Mouse (Mus musculus): ENCODE measurements around the gene Map3k6. TPM values are rescaled to one million over a fixed set of nuclear protein-coding genes. Genes with fewer than 3 reads are reported as not detected.

The Map3k6 gene
- polyA plus RNA-seq, 1 experiment from 2014 or later = 2.9 TPM

DNA sequence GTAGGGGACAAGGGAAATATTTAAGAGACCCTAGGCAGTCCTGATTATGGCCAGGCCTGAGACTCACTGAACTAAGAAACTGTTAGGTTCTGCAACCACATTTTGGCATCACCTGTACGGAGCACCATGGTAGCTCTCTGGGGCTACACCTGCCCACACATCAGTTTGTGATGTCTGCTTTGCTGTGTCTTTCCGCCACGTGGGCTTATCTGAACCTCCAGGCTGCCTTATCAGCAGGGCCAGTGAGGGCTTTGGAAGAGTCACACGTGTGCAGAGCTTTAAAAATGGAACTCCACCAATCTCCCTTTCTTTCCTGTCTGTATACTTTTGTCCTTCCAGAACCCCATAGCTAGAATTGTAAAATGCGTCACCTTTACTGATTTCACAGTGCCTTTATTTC, 45.3 kb downstream of the Map3k6 start:
- no peak overlapping the region for H3K4me2 ChIP-seq
- no peaks in the 10 kb centered on the region for H3K9me3 ChIP-seq (replicated peaks)
- no peak overlapping the region for H3K27ac ChIP-seq
- H3K4me3 ChIP-seq = no peak overlapping the region
- peaks cover 23% of the 10 kb centered on the region for H3K4me1 ChIP-seq (replicated peaks)
- no peak overlapping the region for H3K9ac ChIP-seq
- H3K27me3 ChIP-seq = no peaks in the 10 kb centered on the region
- H3K36me3 ChIP-seq = no peaks in the 10 kb centered on the region
- no peak for ATAC-seq (replicated peaks; ENCODE audit: insufficient number of reproducible peaks, insufficient read depth, low FRiP score, low read depth)
- 32% methylated on average over 5 of the region's 5 CpGs for WGBS

DNA sequence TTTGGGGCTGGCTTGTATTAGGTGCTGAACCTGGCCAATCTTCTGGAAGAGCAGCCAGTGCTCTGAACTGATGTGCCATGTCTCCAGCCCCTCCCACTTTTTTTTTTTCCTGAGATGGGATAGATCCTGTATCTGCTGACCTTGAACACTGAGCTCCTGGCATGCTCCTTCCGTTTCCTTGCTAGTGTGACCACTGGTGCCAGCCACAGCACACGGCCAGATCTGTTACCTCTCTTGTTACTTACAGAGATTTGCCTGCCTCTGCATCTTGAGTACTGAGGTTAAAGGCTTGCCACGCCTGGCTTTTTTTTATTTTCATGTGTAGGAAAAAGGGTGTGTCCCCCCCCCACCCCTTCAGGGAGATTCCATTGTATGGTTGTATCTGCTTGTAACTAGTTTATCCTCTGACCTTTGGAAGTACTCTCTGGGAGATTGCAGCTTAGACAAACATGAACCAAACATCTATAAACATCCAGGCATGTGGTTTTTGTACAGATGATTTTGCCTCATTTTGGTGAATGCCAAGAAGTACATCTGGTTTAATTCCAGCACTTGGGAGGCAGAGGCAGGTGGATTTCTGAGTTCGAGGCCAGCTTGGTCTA, 46.0 kb downstream of the Map3k6 start:
- Histone ChIP-seq H3K4me2 (no peak overlapping the region), H3K9ac (no peak overlapping the region), H3K4me1 (replicated peaks) (peaks cover 18% of the 10 kb centered on the region), H3K27me3 (no peaks in the 10 kb centered on the region), H3K36me3 (no peaks in the 10 kb centered on the region), H3K9me3 (replicated peaks) (no peaks in the 10 kb centered on the region), H3K27ac (no peak overlapping the region), H3K4me3 (no peak overlapping the region)
- no peak for ATAC-seq (replicated peaks; ENCODE audit: insufficient number of reproducible peaks, insufficient read depth, low FRiP score, low read depth)
- 76% methylated on average over 4 of the region's 4 CpGs for WGBS

DNA sequence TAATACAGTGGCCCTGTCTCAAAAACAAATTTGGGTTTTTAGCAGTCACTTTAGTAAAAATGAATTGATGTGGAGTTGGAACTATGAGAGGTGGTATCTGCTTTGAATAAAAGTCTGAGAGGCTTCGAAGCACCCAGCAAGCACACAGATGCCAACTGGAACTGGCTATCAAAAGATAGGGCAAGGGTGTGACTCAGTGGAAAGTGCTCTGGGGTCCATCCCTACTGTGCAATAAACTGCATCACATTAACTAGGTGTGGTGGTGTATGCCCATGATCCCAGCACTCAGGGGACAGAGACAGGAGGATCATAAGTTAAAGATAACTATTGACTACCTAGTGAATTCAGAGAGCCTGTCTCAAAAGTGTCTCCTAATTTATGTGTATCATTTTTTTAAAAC, 50.6 kb downstream of the Map3k6 start:
- 92% methylated on average over 1 of the region's 1 CpGs for WGBS
- Histone ChIP-seq H3K4me3 (no peak overlapping the region), H3K4me2 (no peak overlapping the region), H3K9ac (no peak overlapping the region), H3K4me1 (replicated peaks) (peaks cover 6% of the 10 kb centered on the region), H3K9me3 (replicated peaks) (no peaks in the 10 kb centered on the region), H3K36me3 (peaks cover 23% of the 10 kb centered on the region; the same call in 1 of the 2 replicates), H3K27ac (no peak overlapping the region), H3K27me3 (no peaks in the 10 kb centered on the region)
- ATAC-seq (replicated peaks; ENCODE audit: insufficient number of reproducible peaks, insufficient read depth, low FRiP score, low read depth) = no peak

DNA sequence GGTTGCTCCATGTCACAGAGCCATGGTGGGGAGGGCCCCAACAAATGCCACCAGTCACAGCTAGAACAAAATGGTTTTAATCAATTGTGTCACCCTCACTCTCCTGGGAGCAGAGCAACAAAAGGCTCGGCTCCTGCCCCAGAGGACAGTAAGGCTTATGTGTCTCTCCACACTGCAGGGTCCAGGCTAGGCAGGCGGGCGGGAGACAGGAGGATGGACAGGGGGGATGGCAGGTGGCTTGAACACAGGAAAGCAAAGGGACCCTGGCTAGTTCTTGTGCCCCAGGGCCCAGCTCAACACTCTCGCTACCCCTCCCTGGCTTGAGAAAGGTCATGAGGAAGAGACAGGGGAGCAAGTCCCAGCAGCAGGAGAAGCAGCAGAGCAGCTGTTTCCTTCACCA, 51.8 kb downstream of the Map3k6 start:
- no peaks in the 10 kb centered on the region for H3K9me3 ChIP-seq (replicated peaks)

DNA sequence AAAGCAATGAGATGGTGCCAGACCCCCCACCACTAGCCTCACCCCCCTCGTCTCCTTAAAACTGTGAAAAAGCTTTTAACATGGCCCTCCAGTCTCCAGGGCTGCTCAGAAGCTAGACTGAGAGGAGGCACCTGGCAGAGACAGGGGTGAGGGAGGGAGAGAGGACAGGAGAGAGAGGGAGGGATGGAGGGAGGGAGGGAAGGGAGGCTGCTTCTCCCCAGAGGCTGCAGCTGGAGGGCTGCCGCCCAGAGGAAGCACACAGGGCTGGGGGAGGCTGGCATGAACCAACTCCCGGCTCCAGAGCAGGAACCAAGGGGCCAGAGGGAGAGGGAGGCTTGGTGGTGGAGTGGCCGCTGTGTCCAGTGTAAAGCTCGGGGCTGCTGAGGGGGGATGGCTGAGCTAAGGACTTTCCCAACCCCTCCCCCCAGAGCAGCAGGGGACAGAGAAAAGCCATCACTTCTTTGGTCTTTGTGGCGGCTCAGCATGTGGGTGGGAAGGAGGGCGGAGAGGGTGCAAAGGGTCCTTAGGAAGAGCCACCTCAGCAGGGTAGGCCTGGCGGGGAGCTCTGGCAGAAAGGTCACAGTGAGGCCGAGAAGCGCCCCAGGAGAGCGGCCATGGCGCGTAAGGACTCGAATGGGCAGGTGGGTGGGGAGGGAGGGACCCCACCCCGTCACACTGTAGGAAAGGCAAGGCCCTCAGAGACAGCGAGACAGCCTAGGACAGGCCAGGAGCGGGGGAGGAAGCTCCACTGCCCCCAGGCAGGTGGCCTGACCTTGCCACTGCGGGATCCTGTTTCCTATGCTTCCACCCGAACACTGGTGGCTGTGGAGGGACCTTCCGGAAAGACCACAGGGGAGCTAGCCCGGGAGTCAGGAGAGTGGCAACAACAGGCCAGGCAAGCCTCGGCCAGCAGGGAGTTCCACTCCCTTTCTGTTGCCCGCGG, 52.6 kb downstream of the Map3k6 start:
- H3K9ac ChIP-seq = no peak overlapping the region
- H3K9me3 ChIP-seq (replicated peaks) = no peaks in the 10 kb centered on the region
- peak; percentile 20 for ATAC-seq (replicated peaks; ENCODE audit: insufficient number of reproducible peaks, insufficient read depth, low FRiP score, low read depth)
- H3K27ac ChIP-seq = no peak overlapping the region
- no peaks in the 10 kb centered on the region for H3K27me3 ChIP-seq
- 44% methylated on average over 24 of the region's 24 CpGs for WGBS
- no peak overlapping the region for H3K4me3 ChIP-seq
- H3K4me1 ChIP-seq (replicated peaks) = peaks cover 14% of the 10 kb centered on the region
- H3K4me2 ChIP-seq = peak overlapping the region; percentile 27; the same call in 1 of the 2 replicates
- peaks cover 23% of the 10 kb centered on the region; the same call in 1 of the 2 replicates for H3K36me3 ChIP-seq

More for the DNA sequence above, 51.8 kb downstream of the Map3k6 start:
- Histone ChIP-seq H3K27me3 (no peaks in the 10 kb centered on the region), H3K4me1 (replicated peaks) (peaks cover 7% of the 10 kb centered on the region), H3K4me2 (no peak overlapping the region), H3K9ac (no peak overlapping the region), H3K27ac (no peak overlapping the region), H3K36me3 (peaks cover 23% of the 10 kb centered on the region; the same call in 1 of the 2 replicates), H3K4me3 (no peak overlapping the region)
- no peak for ATAC-seq (replicated peaks; ENCODE audit: insufficient number of reproducible peaks, insufficient read depth, low FRiP score, low read depth)
- WGBS = 82% methylated on average over 4 of the region's 4 CpGs

DNA sequence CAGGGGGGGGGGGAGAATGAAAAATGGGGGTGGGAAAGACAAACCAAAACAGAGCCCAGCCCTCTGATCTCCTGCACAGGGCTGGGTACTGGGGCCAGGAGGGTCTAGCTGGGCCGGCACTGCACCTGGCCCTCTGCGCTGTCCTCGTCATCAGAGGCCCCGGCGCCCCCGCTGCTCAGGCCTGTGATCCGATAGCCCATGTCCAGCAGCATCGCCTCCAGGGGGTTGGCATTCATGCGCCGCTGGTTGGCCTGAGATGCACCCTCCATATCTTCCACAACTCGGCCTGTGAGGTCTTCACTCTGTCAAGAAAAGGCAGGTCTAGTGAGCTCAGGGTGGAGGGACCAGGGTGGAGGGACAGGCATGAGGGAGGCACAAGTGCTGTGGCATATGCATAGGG, 53.5 kb downstream of the Map3k6 start:
- H3K27ac ChIP-seq = no peak overlapping the region
- peaks cover 23% of the 10 kb centered on the region; the same call in 1 of the 2 replicates for H3K36me3 ChIP-seq
- WGBS = 68% methylated on average over 11 of the region's 11 CpGs
- no peaks in the 10 kb centered on the region for H3K9me3 ChIP-seq (replicated peaks)
- H3K4me2 ChIP-seq = no peak overlapping the region
- no peak overlapping the region for H3K4me3 ChIP-seq
- no peak for ATAC-seq (replicated peaks; ENCODE audit: insufficient number of reproducible peaks, insufficient read depth, low FRiP score, low read depth)
- H3K27me3 ChIP-seq = no peaks in the 10 kb centered on the region
- H3K4me1 ChIP-seq (replicated peaks) = peaks cover 23% of the 10 kb centered on the region
- H3K9ac ChIP-seq = no peak overlapping the region

DNA sequence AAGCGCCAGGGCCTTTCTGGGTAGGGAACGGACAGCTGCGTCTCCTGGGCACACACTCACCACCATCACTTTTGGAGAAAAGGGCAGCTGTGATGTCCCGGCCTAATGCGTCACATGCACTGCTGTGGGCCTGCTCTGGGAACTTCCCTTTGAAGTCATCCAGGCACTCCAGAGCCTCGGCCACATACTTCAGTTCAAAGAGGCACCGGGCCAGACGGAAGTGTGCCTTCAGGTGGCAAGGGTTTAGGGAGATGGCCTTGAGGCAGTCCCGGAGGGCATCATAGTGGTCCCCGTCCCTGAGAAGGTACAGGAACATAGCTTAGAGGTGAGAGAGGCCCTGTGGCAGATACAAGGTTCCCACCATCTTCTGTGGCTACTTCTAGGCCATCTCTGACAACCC, 56.7 kb downstream of the Map3k6 start:
- 55% methylated on average over 10 of the region's 10 CpGs for WGBS
- Histone ChIP-seq H3K9me3 (replicated peaks) (no peaks in the 10 kb centered on the region), H3K4me3 (no peak overlapping the region), H3K27ac (no peak overlapping the region), H3K4me1 (replicated peaks) (peaks cover 23% of the 10 kb centered on the region), H3K36me3 (peaks cover 34% of the 10 kb centered on the region), H3K4me2 (no peak overlapping the region), H3K27me3 (no peaks in the 10 kb centered on the region), H3K9ac (no peak overlapping the region)
- no peak for ATAC-seq (replicated peaks; ENCODE audit: insufficient number of reproducible peaks, insufficient read depth, low FRiP score, low read depth)

DNA sequence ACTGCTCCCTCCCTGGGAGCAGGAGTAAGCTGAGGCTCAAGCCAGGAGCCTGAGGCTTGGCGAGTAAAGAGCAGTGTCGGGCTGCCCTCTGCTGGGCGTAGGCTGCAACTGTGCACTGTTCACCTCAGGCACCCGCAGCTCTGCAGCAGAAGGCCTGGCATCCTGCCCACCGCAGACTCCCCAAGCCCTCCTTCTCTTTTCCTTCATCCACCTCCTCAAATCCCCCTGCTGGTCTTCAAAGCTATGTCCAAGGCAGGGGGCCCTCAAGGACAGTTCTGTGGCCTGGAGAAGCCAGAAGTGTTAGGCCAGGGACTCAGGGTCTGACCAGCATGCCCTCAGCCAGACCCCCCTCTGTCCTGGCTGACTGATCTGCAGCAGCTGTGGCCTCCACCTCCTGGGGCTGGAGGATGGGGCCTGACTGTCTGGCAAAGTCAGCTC, 57.2 kb downstream of the Map3k6 start:
- Histone ChIP-seq H3K4me1 (replicated peaks) (peaks cover 23% of the 10 kb centered on the region), H3K36me3 (peaks cover 33% of the 10 kb centered on the region), H3K9ac (no peak overlapping the region), H3K4me2 (no peak overlapping the region), H3K9me3 (replicated peaks) (no peaks in the 10 kb centered on the region), H3K27ac (no peak overlapping the region), H3K27me3 (no peaks in the 10 kb centered on the region), H3K4me3 (no peak overlapping the region)
- WGBS = 2% methylated on average over 5 of the region's 5 CpGs
- ATAC-seq (replicated peaks; ENCODE audit: insufficient number of reproducible peaks, insufficient read depth, low FRiP score, low read depth) = peak; percentile 60

DNA sequence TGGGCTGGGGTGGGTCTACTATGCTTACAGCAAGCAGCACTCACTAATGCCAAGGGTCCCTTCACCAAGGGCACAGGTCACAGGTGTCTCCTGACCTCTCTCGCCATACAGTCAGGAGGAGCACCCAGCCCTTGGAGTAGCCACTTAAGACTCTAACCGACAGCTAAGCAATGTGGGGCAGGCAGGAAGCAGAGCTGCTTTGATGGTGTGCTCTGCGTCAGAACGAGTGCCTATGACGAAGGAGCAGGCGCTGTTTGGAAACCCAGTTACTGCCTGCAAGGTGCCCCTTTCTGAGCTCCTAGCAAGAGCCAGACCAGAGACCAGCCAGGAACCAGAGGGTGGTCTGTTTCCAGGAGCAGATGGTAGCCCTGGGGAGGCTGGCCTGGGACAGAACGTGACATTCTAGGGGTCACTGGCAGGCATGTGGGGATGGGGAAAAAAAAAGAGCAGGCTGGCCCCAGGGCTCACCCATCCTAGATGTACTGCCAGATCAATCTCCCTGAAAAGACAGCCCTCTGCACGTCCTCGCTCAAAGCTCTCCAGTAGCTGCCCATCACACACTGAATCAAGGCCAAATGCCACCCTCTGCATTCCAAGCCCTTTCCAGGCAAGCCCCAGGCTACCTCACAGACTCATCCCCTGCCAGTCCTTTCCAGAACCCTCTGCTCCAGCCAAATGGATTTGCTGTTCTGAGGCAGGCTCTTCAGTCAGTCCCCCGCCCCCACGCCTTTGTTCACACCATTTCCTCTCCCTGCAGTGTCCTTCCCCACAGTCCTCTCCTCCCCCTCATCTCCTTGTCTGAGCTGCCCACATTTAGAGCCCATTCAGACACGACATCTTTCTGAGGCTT, 58.1 kb downstream of the Map3k6 start:
- no peak for ATAC-seq (replicated peaks; ENCODE audit: insufficient number of reproducible peaks, insufficient read depth, low FRiP score, low read depth)
- no peak overlapping the region for H3K9ac ChIP-seq
- no peaks in the 10 kb centered on the region for H3K27me3 ChIP-seq
- H3K9me3 ChIP-seq (replicated peaks) = no peaks in the 10 kb centered on the region
- H3K4me1 ChIP-seq (replicated peaks) = peaks cover 18% of the 10 kb centered on the region
- WGBS = 51% methylated on average over 12 of the region's 12 CpGs
- no peak overlapping the region for H3K4me2 ChIP-seq
- 0 out of 2 replicates have a peak overlapping the region, but pooled peaks have one; percentile 7 for H3K27ac ChIP-seq
- peaks cover 40% of the 10 kb centered on the region for H3K36me3 ChIP-seq
- H3K4me3 ChIP-seq = no peak overlapping the region

DNA sequence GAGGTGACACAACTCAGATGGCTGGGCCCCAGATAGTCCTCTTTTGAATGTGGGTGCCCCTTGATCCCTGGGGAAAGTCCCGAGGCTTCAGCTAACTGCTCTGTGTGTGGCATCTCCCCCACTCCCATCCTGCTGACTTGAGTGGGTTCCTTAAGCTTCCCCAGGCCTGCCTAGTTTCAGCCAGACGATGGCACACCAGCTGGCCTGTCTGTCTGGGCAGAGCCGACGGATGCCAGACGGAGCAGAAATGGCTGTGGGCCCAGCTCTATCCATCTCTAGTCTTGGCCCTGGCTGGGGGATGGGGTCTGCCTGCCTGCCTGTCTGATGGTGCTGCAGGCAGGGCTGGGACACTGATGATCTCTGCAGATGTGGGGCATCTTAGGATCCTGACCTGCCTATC, 59.1 kb downstream of the Map3k6 start:
- Histone ChIP-seq H3K4me1 (replicated peaks) (peaks cover 18% of the 10 kb centered on the region), H3K9me3 (replicated peaks) (no peaks in the 10 kb centered on the region), H3K27me3 (no peaks in the 10 kb centered on the region), H3K4me2 (no peak overlapping the region), H3K36me3 (peaks cover 37% of the 10 kb centered on the region), H3K9ac (no peak overlapping the region), H3K4me3 (no peak overlapping the region), H3K27ac (no peak overlapping the region)
- WGBS = 40% methylated on average over 5 of the region's 5 CpGs
- no peak for ATAC-seq (replicated peaks; ENCODE audit: insufficient number of reproducible peaks, insufficient read depth, low FRiP score, low read depth)

DNA sequence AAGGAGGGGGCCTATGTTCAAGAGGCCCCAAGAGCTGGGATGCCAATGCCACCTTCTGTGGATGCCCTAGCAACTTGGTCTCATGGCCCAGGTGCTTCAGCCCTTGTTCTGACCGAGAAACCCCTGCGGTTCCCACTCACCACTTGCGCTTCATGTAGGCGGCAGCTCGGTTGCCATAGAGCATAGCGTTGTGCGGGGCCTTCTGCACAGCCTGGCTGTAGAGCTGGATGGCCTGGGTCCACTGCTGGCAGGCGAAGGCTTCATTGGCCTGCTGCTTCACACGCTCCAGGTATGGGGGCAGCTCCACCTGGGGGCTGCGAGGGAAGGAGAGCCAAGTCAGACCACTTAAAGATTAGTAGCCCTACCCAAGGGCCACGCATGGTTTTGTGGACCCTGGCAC, 59.8 kb downstream of the Map3k6 start:
- H3K4me2 ChIP-seq = no peak overlapping the region
- peaks cover 30% of the 10 kb centered on the region for H3K36me3 ChIP-seq
- ATAC-seq (replicated peaks; ENCODE audit: insufficient number of reproducible peaks, insufficient read depth, low FRiP score, low read depth) = no peak
- peaks cover 18% of the 10 kb centered on the region for H3K4me1 ChIP-seq (replicated peaks)
- no peaks in the 10 kb centered on the region for H3K9me3 ChIP-seq (replicated peaks)
- WGBS = 88% methylated on average over 11 of the region's 11 CpGs
- H3K27ac ChIP-seq = no peak overlapping the region
- H3K4me3 ChIP-seq = no peak overlapping the region
- no peak overlapping the region for H3K9ac ChIP-seq
- H3K27me3 ChIP-seq = no peaks in the 10 kb centered on the region
